Comparison of ENCODE assay signal across 13 mouse cellular contexts in the genomic region with DNA sequence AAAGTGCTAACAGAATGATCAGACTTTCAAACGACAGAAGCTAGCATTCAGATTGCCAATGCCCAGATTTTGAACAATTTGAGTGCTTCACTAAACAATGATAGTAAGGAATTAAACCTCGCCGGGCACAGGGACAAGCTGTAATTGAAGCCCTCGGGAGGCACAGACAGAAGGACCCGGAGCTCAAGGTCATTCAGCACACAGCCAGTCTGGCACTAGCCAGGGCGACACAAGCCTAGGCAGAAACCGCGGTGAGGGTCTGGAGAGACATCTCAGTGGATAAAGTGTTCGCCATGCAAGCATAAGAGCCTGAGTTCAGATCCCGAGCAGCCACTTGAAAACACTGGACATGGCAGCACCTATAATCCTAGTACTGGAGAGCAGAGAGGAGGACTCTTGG. TPM values are rescaled to one million over a fixed set of nuclear protein-coding genes. Genes with fewer than 3 reads are reported as not detected.
DNase-seq lines count a peak whose midpoint lies in the region; ATAC-seq and TF ChIP-seq lines count a peak whose summit lies in the region.
"Had no signal": no experiment of that assay in that cellular context is flagged by ENCODE, and none has a peak within 500 bp of the region (broad histone marks: within the 10 kb centered on the region; RNA-seq: fewer than 3 reads in every experiment).

No protein-coding gene starts in this region.

- H3K9me3 ChIP-seq in hindbrain, embryonic 14.5 days (ENCODE audit: control insufficient read depth, low read length): no peaks in the 10 kb centered on the region; the same call in 1 of the 2 replicates
- H3K9me3 ChIP-seq: hindbrain, embryonic 12.5 days had no signal

- no peak for TF ChIP-seq CTCF in left cerebral cortex, adult 2 months (IDR thresholded peaks at IDR 0.05)

- no peak overlapping the region for H3K4me2 ChIP-seq in hindbrain, embryonic 14.5 days (replicated peaks)
- H3K4me2 ChIP-seq: hindbrain, embryonic 12.5 days had no signal

- no peak overlapping the region for H3K27ac ChIP-seq in left cerebral cortex, adult 2 months
- H3K27ac ChIP-seq in hindbrain, embryonic 14.5 days: no peak overlapping the region
- H3K27ac ChIP-seq: hindbrain, embryonic 12.5 days had no signal

- no peak overlapping the region for H3K9ac ChIP-seq in hindbrain, embryonic 14.5 days
- H3K9ac ChIP-seq: hindbrain, embryonic 12.5 days had no signal

- DNase-seq in cerebellum, postnatal 10 days: peak; percentile 32 to 38
- DNase-seq in cerebellum, postnatal 36 days: no peak
- DNase-seq in left cerebral cortex, postnatal 4 days: peak; percentile 3
- DNase-seq in left cerebral cortex, adult 2 months (ENCODE audit: extremely low spot score in 1 of 2, low spot score in 2 of 2): no peak
- DNase-seq in gastrocnemius, postnatal 25 days: peak; percentile 15
- peak; percentile 37 to 51 for DNase-seq in heart, postnatal 10 days
- DNase-seq in testis, postnatal 14 days (ENCODE audit: low spot score): no peak
- no peak for DNase-seq in hindbrain, embryonic 14.5 days (ENCODE audit: low spot score)
- DNase-seq: cerebellum, adult 2 months; thymus, adult 2 months had no signal

- H3K4me1 ChIP-seq in hindbrain, embryonic 14.5 days (replicated peaks; ENCODE audit: control insufficient read depth, insufficient read depth, low read length): no peaks in the 10 kb centered on the region
- H3K4me1 ChIP-seq: hindbrain, embryonic 12.5 days had no signal

- no peak for ATAC-seq in hindbrain, embryonic 14.5 days (ENCODE audit: low FRiP score)

- no peaks in the 10 kb centered on the region for H3K36me3 ChIP-seq in hindbrain, embryonic 14.5 days (replicated peaks; ENCODE audit: control insufficient read depth, insufficient read depth)

- intact Hi-C loops in left cerebral cortex, postnatal 4 days (cut with DNase I): no loop called here
- intact Hi-C loops in left cerebral cortex, adult 2 months (cut with DNase I): no loop called here
- intact Hi-C loops in heart, postnatal 10 days (cut with DNase I): no loop called here

- H3K4me3 ChIP-seq in left cerebral cortex, adult 2 months: no peak overlapping the region
- H3K4me3 ChIP-seq in hindbrain, embryonic 14.5 days (replicated peaks; ENCODE audit: low read length): no peak overlapping the region
- H3K4me3 ChIP-seq: erythroblast, embryonic 14.5 days; hindbrain, embryonic 12.5 days; myocyte had no signal

- 86% methylated on average over 10 of the region's 10 CpGs for WGBS in hindbrain, embryonic 14.5 days

- no peaks in the 10 kb centered on the region for H3K27me3 ChIP-seq in hindbrain, embryonic 14.5 days (ENCODE audit: control insufficient read depth, insufficient read depth, low read length)
- H3K27me3 ChIP-seq: hindbrain, embryonic 12.5 days had no signal

RNA-seq across cellular contexts. Expression of a gene that starts 10.7 kb away (rescaled TPM):
- total RNA-seq in left cerebral cortex, postnatal 4 days (2021): 10 to 100 TPM; 43.3 to 48.0 TPM
- total RNA-seq in left cerebral cortex, adult 2 months (2021): 10 to 100 TPM; 37.8 to 57.2 TPM
- 10 to 100 TPM; 90.1 to 93.5 TPM for total RNA-seq in gastrocnemius, postnatal 25 days (2021)
- 100 to 1,000 TPM; 109 to 147 TPM for total RNA-seq in heart, postnatal 10 days (2021)
- 54.3 and 65.3 TPM in 2 replicates for polyA plus RNA-seq in hindbrain, embryonic 14.5 days (2014; fragmentation: Nextera tagmentation; extraction: Ambion mirVana)

RNA-seq across cellular contexts. Expression of a gene that starts 27.9 kb away (rescaled TPM):
- 1 to 10 TPM; 6.9 to 7.0 TPM for total RNA-seq in left cerebral cortex, postnatal 4 days (2021)
- under 1 TPM; 0.63 to 0.79 TPM for total RNA-seq in left cerebral cortex, adult 2 months (2021)
- total RNA-seq in gastrocnemius, postnatal 25 days (2021): 1 to 10 TPM in 1 of 2 experiments, under 1 TPM in 1; 0.69 to 1.0 TPM
- 10 to 100 TPM; 11.5 to 11.8 TPM for total RNA-seq in heart, postnatal 10 days (2021)
- 10.5 and 12.5 TPM in 2 replicates for polyA plus RNA-seq in hindbrain, embryonic 14.5 days (2014; fragmentation: Nextera tagmentation; extraction: Ambion mirVana)

Comparison
In these comparisons a context has a peak if more than half of its experiments do, and no peak if none do; other contexts are left out.
1. DNase-seq: peak in cerebellum, postnatal 10 days (2 of 2), left cerebral cortex, postnatal 4 days (single experiment), gastrocnemius, postnatal 25 days (single experiment) and heart, postnatal 10 days (2 of 2); none in cerebellum, postnatal 36 days (0 of 2), left cerebral cortex, adult 2 months (0 of 2), testis, postnatal 14 days (single experiment) and hindbrain, embryonic 14.5 days (single experiment).